Mouse (Mus musculus) right cerebral cortex, adult 18-20 months (tissue): ENCODE results near the gene Vmn1r12.
"Not testable (repeated sequence)": the region's sequence is repeated elsewhere in the genome, so short reads cannot be mapped to it uniquely, and the experiment has no call there.

ENCODE experiments used
- DNase-seq: peaks from one replicate; pipeline ENCODE4 v3.0.0; 2022; ENCODE audit warnings: mixed read lengths

Vmn1r12 gene

DNA sequence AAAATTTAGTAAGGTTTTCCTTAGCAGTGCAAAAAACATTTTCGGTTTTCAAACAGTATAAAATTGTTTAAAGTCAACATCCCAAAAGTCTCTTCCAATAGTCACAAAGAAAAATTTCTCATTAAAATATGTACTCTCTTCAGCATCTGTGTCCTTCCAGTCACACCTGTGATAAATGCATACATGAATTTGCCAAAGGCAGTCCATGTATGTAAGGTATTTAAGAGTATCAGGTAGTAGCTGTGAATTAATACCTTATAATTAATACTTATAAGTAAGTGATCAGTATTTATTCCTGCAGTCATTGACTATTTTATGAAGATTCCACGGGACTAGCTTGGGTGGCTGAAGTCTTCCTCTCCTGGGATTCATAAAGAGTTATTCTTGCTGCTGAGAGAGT is at the start of gene Vmn1r12:
Vmn1r12 (plus strand) TSS at position 301 of the 400 bp plus-strand sequence.
- no peak for DNase-seq

DNA sequence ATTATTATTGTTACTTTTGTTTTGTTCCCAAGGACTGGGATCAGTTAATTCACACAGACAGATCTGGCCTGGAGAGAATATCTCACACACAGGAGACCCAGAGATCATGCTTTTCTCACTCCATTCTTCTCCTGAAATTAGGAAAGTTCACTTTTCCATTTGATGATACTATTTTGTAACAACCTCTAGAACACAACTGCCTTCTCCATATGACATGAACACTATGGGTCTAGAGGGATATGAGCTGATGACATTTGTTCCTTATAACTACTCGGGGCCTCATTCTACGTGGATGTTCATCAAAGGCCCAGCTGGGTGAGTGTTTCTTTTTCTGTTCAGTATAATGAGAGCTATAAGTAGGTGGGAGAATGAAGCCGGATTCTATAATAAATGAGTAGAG is 47.6 kb upstream of the Vmn1r12 start, which contains the start of gene Vmn1r10:
Vmn1r10 (plus strand) TSS at position 301 of the 400 bp plus-strand sequence.
- DNase-seq = no peak

DNA sequence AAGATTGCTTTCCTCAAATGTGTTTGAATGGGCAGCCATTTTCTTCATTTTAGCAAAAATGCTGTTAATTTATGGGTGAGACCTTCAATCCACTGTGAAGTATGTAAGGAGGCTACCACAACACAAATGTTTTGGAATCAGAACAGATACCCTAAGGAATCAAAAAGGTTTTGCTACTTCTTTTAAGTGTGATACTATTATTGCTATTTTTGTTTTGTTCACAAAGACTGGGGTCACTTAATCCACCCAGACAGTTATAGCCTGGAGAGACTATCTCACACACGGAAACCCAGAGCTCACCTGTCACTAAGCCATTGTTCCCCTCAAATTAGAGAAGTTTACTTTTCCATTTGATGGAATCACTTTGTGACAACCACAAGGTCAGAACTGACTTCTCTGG is 23.6 kb upstream of the Vmn1r12 start, which contains the start of gene Vmn1r11:
Vmn1r11 (plus strand) TSS at position 301 of the 400 bp plus-strand sequence.
- no peak for DNase-seq

DNA sequence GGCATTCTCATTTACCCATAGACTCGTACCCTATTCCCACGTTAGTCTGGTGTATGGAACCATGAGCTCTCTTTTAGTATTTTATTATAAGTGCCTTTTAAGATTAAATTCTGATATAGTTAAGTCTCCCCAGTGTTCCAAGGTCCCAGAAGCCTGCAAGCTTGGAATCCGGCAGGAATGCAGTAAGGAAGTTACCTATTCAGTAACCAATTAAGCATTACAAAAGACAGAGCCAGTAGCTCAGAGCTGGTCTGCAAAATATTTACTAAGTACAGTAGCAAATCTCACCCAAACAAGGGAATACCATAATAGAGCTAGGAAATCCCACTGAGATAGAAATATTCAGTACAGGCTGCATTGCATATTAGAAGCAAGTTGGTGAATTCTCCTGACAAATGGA is 33.3 kb downstream of the Vmn1r12 start:
- DNase-seq = not testable (repeated sequence)

DNA sequence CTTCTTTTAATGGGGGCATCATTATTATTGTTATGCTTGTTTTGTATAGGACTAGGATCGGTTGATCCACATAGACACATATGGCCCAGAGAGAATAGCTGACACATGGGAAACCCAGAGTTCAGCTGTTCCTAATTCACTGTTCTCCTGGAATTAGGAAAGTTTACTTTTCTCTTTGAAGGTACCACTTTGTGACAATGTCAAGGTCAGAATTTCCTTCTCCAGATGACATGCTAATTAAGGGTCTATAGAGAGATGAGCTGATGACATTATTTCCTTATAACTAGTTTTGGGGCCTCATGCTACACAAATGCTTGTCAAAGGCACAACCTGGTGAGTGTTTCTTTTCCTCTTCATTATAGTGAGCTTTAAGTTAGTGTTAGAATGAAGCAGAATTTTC is 46.3 kb downstream of the Vmn1r12 start, which contains the start of gene Vmn1r13:
Vmn1r13 (plus strand) TSS at position 301 of the 400 bp plus-strand sequence.
- DNase-seq = not testable (repeated sequence)
